Mouse (Mus musculus) thymus, postnatal 10 days (tissue): ENCODE data around the gene Fmnl1.

ENCODE experiments used
- DNase-seq, 2 experiments: peaks; one replicate each; pipeline ENCODE4 v3.0.0; 2021; ENCODE audit warnings: low spot score in 2 of 2

Fmnl1 gene

DNA sequence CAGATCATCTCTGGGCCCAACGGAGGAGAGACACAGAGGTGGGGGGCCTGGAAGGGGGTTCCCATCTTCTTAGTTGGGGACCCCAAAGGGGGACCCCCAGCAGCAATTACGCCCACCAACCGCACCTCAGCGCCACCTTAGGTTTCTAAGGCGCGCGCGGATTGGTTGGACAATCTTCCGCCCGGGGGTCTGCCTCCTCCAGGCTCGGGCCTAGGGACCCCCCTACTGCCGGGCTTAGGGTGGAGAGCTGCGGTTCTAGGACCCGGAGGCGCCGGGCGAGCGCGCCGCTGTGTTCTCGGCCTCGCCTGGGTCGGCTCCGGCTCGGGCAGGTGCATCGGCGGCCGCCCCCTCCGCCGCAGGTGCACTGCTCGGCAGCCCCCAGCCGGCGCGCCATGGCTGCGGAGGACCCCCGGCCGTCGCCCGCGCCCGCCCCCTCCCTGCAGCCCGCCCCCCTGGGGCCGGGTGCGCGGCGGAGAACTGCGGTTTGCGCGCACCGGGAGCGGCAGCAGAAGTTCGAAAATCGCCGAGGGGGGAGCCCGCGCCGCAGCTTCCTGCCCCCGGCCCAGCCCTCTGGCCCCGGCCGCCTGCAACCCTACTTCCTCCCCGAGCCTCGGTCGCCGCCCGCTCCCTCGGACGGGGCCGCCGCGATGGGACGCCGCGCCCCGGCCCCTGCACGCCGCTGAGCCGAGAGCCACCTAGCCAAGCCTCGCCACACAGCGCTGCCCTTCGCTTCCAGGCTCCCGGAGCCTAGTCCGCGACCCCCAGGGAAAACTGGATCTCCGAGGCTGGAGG is at the start of gene Fmnl1:
Gene Fmnl1 (plus strand): TSS at position 614 of the 792 bp plus-strand sequence.
- DNase-seq = peak; percentile 80 to 84

DNA sequence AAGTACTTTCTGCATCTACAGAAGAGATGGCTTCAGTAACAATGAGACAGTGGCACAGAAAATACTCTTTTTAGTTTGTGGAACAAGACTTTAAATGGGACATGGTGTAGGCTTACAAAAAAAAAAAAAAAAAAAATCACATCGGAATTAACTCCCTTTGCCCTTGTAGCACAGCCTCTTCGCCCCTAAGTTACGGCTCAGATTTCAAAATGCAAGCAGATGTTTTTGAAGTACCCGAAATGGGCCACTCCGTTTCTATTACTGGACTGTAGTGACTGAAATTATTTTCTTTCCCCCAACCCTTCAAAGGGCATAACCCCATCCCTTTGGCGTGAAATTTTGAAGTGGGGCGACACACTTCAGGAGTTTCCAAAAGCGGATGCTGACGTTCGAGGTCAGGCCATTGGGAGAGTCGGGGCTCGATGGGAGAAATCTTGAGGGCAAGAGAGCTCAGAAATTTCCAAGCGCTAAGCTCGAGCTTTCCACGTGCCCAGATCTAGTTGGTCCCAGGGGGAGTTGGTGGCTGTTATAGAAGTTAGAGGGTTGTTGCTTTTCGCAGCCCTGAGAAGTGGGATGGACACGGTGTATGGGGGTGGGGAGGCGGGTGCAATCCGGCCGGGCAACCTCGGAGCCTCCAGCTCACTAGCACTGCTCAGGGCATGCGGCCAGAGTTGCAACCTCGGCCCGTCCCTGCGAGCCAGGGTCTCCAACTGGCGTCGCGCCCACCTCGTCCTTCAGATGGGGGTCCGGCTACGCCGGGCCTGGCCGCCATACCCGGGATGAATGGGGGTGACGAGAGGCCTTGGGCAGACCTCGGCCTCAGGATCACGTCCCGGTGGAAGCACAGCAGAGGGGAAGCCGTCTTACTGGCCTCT is 39.0 kb upstream of the Fmnl1 start, which contains the start of gene Hexim2:
Gene Hexim2 (plus strand): TSS at position 729 of the 875 bp plus-strand sequence.
- peak; percentile 44 to 56 for DNase-seq

DNA sequence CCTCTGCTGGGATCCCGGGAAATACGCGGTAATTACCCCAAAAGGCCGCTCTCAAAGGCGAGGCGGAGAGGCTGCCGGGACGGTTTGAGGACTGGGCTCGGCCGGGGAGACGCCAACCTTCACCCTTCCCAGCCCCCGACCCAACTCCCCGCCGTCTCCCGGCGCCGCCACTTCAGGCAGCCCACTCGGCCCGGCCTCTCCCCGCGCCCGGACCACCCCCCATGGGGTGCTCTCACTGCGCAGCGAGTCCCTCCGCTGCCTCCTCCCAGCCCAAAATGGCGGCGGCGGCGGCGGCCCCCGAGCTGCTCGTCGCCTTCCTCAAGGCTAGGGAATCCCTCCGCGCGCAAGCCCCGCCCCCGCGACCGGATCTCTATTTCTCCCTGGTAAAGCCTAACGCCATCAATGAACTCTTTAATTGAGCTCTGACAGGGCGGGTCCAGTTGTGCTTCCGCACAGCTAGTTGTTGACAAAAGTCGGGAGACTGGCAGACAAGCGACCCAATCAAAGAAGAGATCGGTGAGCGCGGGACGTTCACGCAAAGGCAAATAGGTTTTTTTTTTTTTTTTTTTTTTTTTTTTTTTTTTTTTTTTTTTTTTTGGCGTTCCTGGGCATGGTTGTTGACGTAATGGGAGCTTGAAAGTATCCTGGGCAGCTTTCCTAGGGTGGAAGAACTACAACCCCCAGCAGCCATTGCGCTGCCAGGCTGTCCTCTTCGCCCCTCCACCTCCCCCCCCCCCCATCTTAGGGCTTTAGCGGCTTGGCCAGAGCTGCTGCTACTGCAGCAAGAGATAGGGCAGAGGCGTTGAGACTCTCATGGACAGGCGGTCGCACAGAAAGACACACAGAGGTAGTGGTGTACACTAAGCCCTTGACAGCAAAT is 38.1 kb upstream of the Fmnl1 start:
- DNase-seq = peak; percentile 100

GRCm38 (mm10) chr11:103133456-103134185 is 37.3 kb upstream of the Fmnl1 start:
- no peak for DNase-seq

- DNase-seq = no peak
These were observed 36.7 kb upstream of the Fmnl1 start for GRCm38 (mm10) chr11:103134221-103134620.

DNA sequence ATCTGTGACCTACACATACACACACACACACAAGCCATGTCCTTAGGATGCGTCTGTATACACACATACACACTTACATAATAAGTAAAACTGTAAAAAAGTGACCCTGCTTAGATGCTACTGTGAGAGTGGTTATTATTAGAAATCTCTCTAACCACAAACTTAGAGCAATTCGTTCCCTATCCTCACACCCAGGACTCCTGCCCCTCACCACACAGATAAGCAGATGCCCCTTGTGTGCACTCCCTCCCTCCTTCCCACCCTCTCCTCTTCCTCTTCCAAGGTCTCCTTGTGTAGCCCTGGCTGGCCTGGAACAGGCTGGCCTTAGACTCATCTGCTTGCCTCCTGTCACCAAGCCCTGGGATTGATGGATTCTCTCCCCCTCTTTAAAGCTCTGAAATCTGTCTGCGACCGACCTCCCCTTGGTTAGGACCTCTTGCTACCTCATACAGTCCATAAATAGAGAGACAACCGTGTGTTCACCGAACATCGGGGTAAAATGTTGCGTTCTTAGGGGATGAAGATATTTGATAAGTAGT is 34.8 kb upstream of the Fmnl1 start:
- no peak for DNase-seq

GRCm38 (mm10) chr11:103139951-103140762 is 30.8 kb upstream of the Fmnl1 start:
- DNase-seq = no peak

DNA sequence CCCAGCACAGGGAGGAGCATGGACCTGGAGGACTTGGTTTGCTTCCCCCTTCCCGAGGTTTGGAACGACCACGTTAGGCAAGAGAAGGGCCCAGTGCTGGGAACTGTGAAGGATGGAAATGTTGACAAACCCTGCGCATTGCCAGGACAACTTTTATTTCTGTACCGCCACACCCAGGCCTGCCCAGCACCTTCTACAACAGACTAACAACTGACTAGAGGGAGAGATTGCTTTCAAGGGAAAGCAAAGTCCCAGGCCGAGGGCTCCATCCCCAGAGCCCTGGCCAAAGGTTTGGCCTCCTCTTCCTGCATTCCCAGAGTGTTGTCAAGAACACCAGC is 30.2 kb upstream of the Fmnl1 start:
- no peak for DNase-seq

- DNase-seq = no peak
These were observed 29.6 kb upstream of the Fmnl1 start for GRCm38 (mm10) chr11:103141101-103141943.

DNA sequence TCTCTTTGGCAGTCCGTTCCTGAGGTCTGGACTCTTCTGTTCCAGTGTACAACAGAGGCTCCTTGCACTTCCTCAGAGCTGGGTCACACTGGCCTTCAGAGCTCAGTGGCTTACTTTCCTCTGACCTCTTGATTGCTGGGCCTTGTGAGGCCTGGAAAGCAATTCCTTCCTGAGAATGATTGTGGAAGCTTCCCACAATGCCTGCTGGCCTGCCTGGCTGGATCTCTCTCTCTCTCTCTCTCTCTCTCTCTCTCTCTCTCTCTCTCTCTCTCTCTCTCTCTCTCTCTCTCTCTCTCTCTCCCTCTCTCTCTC is 29.0 kb upstream of the Fmnl1 start:
- no peak for DNase-seq

- DNase-seq = peak; percentile 73 to 80
These were observed 28.3 kb upstream of the Fmnl1 start for GRCm38 (mm10) chr11:103142441-103143182.

- DNase-seq = no peak
These were observed 26.3 kb upstream of the Fmnl1 start for GRCm38 (mm10) chr11:103144309-103145285.

DNA sequence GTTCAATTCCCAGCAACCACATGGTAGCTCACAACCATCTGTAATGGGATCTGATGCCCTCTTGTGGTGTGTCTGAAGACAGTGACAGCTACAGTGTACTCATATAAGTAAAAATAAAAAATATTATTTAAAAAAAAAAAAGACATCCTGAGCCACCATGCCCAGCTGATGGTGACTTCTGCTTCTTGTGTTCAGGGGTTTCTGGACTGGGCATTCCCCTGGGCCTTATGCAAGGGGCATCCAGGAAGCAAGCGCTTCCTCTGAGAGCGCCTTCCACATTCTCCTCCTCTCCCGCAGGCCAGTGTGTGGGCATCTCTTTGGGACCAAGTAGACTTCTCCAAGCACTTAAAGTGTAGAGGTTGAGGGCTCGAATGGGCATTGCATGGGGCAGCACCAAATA is 24.5 kb upstream of the Fmnl1 start:
- no peak for DNase-seq

GRCm38 (mm10) chr11:103147766-103148165 is 23.1 kb upstream of the Fmnl1 start:
- DNase-seq = no peak

GRCm38 (mm10) chr11:103149771-103150170 is 21.1 kb upstream of the Fmnl1 start:
- no peak for DNase-seq

DNA sequence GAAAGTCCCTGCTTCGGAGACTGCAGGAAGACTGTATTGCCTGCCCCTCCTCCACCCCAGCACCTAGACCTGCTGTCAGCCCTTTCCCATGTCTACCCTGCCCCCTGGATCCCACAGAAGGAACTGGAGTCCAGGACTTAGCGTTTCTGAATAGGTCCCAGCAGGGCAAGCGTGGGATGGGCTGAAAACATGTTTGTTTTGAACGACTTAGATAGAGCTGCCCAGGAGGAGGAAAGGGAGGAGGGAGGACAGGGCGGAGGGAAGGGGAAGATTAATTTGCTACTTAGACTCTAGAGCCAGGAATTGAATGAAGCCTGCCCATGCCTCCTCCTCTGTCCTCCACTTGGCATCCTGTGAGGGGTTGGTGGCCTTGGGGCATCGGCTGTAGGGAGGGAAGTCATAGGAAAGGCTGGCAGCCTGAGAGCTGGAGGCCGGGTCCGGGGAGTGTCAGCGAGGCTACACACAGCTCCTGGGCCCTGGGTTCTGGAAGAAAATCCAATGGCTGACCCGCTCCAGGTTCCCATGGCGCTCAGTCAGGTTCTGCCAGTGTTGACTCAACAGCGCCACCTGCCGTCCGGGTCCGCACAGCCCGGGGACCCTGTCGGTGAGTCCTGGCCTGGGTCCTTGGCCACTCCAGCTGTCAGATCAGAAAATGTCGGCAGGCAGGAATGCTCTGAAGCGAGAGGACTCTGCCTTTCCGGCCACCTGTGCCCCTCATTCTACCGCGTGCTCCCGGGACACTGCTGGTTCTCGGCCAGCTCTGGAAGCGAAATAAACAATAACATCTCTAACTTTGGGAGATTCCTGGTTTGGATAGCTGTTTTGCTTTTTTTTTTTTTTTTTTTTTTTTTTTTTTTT is 12.1 kb upstream of the Fmnl1 start:
- DNase-seq = peak; percentile 82 to 97
